Mouse (Mus musculus) frontal cortex, postnatal 36 days (tissue): Measurements from ENCODE around the gene Ankrd6.

Experiments
- DNase-seq, 2 experiments: peaks; one replicate each; pipeline ENCODE4 v3.0.0; 2022; ENCODE audit warnings: low spot score in 2 of 2

Ankrd6 gene

DNA sequence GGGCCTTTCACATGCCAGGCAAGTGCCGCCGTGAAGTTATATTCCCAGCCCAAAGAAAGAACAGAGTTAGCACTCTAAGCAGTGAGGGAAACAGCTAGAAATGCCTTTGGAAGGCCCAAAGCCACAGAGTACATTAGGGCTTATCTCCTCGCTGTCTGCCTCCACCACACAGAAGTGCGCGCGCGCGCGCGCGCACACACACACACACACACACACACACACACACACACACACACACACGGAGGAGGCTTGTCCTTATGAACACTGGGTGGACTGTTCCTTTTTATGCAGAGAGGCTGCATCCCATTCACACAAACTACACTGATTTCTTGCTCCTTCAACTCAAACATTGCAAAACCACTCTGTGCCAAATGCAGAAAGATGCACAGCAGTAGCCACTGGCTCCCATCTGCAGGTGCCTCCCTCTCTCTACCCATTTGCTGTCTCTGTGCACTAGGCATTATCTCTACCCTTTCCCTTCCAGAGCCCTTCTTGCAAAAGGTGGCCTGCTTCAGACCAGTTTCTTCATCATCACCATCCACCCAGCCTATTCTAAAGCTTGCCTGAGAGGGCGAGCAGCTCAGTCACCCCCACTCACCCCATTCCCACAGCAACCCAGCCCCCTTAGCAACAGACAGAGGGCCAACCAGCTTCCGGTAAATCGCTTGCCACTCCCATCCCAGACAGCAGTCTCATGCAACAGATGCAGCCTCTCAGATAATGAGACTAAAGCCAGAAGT lies 88.5 kb downstream of the Ankrd6 start:
- DNase-seq: peak; percentile 33 to 54

DNA sequence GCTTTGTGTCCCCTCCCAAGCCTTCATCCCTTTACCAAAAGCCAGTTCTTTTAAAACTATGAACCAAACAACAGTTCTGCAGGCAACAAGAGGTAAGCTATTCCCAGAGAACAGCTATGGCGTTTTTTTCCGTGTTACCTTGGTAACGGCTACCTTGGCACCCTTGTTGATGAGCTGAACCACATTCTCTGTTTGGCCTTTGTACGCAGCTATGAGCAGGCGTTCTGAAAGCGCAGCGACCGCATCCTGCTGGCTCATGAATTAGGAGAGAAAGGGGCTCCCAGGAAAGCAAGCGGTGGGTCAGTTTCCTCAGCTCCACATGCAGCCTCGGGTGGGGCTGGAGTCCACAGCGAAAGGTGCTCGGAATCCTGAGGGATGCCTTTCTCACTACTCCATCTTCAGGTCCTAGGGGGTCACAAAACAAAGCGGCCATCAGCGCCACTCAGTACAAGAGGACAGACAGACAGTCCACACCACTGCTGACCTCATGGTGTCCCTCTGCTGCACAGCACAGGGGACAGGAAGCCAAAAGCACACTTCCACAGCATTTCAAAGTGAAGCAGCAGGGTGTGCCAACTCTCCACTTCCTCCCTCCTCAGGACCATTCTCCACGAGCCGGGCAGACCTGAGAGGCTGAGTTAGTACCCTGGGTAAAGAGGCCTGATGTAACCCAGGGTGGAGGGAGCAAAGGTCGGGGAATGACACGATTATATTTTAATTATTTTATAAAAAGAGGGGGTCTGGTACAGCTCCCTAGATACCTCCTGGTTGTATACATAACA lies 90.3 kb downstream of the Ankrd6 start:
- peak in 1 of 2 experiments; percentile 52 for DNase-seq

DNA sequence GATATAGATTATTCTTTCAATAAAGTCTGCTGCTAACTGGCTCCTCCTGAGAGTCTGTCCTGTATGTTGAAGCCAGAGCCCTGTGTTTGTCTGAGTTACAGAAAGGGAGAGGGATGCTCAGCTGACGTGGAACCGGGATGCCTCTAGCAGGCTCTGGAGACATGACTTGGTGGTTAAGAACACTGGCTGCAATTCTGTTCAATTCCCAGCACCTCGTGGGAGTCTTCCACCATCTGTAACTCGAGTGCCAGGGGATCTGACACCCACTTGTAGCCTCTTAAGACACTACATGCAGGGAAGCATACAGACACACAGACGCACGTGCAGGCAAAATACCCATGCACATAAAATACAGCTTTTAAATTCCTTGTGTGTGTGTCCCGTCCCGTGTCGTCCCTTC lies 95.1 kb downstream of the Ankrd6 start:
- DNase-seq: no peak

- no peak for DNase-seq
Observed at GRCm38 (mm10) chr4:32854956-32855355, 95.7 kb downstream of the Ankrd6 start.

GRCm38 (mm10) chr4:32853609-32854188 lies 96.9 kb downstream of the Ankrd6 start:
- DNase-seq: no peak

- no peak for DNase-seq
Observed at GRCm38 (mm10) chr4:32852819-32853218, 97.8 kb downstream of the Ankrd6 start.

- DNase-seq: no peak
Observed at GRCm38 (mm10) chr4:32852294-32852693, 98.3 kb downstream of the Ankrd6 start.

DNA sequence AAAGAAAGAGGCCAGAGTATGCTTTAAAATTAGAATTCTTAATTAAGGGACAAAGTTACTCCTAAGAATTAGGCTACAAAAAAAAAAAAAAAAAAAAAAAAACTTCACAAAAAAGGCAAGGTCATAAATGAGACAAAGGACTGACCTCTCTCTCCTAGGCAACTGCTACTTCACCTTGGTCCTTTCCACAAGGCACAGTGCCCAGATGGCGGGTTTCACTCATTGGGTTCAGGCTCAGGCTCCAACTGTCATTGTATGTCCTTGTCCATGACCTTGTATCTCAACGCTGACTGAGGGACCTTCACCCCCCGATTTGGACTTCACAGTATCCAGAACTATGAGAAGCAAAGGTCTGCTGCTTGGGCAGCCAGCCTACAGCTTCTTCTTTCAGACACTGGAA lies 112.2 kb downstream of the Ankrd6 start:
- DNase-seq: no peak

DNA sequence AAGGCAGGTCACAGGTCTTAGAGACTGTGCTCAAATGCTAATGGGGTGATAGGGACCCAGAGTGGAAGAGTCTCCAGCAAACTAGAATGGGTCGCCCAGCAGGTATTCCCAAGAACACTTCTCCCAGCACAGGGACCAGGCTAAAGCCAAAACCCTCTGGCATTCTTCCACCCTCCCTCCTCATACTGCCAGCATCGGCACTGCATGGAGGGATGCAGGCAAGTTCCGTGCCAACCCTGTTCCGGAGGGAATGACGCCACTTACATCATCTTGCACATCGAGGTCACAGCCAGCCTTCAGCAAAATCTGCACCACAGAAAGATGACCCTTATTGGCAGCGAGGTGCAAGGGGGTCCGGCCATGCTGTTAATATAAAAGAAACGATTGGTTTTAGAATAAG lies 114.6 kb downstream of the Ankrd6 start:
- DNase-seq: no peak

GRCm38 (mm10) chr4:32834541-32834940 lies 116.1 kb downstream of the Ankrd6 start:
- DNase-seq: no peak

- no peak for DNase-seq
Observed at GRCm38 (mm10) chr4:32833494-32834282, 117.0 kb downstream of the Ankrd6 start.

DNA sequence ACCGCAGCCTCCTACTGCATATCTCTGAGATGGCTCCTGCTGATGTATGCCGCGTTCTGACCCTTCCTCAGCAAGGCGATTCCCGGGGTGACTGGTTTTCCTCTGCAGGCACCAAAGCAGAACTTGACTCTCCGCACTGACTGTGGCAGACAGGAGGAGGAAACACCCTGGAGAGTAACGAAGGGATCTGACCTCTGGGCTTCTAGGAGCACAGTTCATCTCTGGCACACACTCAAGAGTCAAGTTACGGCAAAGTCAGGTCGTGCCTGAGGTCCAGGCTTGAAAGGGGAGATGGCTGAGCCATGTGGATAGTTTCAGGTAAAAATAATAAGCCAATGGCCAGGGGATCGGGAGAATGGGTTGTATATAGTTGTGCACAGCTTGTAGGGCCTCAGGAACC lies 121.3 kb downstream of the Ankrd6 start:
- DNase-seq: no peak

GRCm38 (mm10) chr4:32828385-32829077 lies 122.1 kb downstream of the Ankrd6 start:
- no peak for DNase-seq

DNA sequence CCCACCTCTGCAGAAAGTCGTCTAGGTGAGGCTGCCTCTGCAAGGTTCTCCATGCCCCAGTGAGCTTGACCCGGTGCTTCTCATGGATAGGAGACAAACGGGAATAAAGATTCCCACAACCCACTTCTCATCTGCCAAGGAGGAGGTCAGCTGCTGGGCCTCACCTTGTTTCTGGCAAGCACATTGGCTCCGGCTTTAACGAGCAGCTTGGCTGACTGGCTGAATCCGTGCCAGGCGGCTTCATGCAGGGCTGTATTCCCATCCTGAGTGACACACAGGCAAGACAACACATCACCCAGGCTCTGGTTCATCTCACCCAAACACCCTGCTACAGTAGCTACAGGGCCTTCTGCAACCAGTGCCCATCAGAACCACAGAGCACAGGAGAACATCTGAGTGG lies 123.7 kb downstream of the Ankrd6 start:
- DNase-seq: peak in 1 of 2 experiments; percentile 6

- no peak for DNase-seq
Observed at GRCm38 (mm10) chr4:32824254-32824653, 126.4 kb downstream of the Ankrd6 start.

DNA sequence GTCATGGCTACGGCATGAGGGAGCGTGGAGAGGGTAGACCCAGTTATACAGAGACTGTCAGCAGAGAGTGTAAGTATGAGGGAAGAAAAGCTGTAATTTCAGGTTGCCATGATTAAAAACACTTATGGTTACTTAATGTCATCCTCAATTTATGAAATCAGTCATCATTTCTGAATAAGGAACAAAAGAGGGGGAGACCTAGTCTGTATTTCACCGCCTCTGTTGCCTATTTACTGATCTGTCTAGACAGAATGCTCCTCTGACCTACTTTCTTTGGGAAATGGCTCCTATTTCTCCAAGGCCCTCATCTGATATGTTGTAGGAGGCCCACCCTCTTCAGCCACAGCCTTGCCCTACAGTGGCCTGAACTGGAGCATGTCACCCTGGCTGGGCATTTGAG lies 130.0 kb downstream of the Ankrd6 start:
- DNase-seq: no peak

DNA sequence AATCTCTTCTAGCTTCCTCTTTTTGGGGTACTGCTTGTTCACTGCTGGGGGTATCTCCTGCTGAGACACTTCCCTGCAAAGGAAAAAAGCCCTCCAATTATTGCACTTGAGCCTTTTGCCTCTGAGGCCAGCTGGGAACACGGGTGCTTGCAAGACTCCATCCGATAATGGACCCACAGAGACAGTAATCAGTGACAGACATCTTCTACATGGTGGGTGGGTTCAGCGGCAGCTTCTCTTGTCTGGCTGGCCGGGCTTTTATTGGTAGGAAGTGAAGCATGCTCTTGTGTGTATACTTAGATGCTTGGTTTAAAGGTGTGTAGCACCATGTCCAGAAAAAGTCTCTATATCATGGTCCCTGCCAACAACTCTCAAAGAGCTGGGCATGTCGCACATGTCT lies 133.2 kb downstream of the Ankrd6 start:
- no peak for DNase-seq

DNA sequence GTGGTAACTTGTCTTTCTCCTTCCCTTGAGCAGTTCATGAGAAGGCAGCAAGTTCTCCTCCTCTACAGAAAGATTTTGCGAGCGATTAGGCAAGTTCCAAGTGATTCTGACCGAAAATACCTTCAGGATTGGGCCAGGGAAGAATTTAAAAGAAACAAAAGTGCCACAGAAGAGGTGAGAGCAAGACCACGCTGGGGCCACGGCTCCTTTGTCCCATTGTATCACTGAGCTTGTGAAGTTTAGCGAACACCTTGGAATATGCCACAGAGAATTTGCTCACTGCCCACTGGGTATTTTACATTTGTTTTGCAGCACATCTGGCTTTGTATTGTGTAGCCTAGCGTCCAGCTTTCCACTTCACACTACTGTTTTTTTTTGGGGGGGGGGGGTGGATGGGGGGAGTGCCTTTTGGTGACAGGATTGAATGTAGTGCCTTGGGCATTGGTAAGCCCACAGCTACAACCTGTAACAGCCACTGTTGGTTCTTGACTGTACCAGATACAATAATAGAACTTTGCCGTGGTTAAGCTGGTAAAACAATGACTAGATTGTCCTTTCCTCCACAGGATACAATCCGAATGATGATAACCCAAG lies 150.0 kb downstream of the Ankrd6 start:
- peak in 1 of 2 experiments; percentile 8 for DNase-seq

GRCm38 (mm10) chr4:32799966-32800576 lies 150.6 kb downstream of the Ankrd6 start, which contains the start of gene Lyrm2:
Lyrm2 (plus strand) TSS chr4:32800253.
- DNase-seq: peak; percentile 84 to 87

- DNase-seq: no peak
Observed at GRCm38 (mm10) chr4:32798976-32799375, 151.7 kb downstream of the Ankrd6 start.
